Mouse (Mus musculus): ENCODE data around the gene Ctnna3. TPM values are rescaled to one million over a fixed set of nuclear protein-coding genes. Genes with fewer than 3 reads are reported as not detected.

Ctnna3 gene
- total RNA-seq, 1 experiment from 2014 or later, result not detected

DNA sequence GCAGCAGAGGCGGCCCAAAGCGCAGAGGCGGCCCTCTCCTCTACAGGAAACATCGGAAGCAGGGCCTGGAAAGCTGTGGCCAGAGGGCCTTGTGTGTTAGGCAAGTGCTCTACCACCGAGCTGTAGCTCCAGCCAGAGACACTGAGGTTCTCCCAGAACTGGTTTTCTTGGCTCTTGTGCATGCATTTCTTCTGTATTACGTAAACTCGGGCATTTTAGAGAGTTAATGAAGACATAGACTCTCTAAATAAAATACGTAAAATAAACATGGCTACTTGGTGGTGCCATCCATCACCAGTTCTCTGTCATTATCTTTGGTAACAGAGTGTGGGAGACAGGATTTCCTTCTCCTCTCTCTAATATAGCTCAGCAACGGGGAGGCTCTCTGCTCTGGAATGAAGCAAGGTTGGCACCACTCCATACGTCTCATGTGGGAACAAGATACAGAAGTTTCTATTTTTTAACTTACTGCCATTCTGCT, 46.3 kb downstream of the Ctnna3 start:
- no peak for ATAC-seq (ENCODE audit: extremely low read depth, insufficient number of reproducible peaks, low FRiP score, poor library complexity, severe bottlenecking)

DNA sequence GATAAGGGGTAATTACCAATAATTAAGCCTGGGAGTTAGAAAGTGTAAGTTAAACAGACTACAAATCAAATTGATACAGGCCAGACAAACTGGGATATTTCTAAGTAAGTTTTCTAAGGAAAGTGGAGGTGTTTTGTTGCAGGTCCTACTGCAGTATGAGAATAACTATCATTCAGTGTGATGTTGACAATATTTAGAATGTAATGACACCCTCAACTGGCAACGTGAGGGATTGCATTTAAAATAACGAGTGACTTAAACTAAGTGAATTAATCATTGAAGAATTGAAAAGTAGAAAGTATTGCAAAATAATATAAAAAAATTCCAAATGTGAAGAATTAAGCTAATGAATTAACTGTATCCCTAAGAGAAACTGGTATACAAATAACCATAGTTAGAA, 49.0 kb downstream of the Ctnna3 start:
- ATAC-seq (ENCODE audit: extremely low read depth, insufficient number of reproducible peaks, low FRiP score, poor library complexity, severe bottlenecking), result no peak

DNA sequence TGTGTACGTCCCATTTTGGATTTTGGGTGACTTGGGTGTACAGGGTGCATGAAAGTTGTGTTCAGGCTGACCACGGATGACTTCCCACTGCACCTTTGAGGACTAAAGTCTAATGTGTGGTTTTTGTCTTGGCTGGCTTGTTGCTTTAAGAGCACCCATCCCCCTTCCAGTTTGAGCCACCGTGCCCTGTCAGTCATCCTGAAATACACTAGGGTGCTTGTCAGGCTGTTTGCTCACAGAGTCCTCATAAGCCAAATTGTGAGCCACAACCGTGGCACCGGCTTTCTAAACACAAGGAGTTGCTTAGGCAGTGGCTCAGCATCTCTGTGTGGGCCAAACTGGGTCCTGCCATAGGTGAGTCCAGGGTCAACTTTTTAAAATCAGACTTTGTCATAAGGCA, 50.2 kb downstream of the Ctnna3 start:
- no peak for ATAC-seq (ENCODE audit: extremely low read depth, insufficient number of reproducible peaks, low FRiP score, poor library complexity, severe bottlenecking)

DNA sequence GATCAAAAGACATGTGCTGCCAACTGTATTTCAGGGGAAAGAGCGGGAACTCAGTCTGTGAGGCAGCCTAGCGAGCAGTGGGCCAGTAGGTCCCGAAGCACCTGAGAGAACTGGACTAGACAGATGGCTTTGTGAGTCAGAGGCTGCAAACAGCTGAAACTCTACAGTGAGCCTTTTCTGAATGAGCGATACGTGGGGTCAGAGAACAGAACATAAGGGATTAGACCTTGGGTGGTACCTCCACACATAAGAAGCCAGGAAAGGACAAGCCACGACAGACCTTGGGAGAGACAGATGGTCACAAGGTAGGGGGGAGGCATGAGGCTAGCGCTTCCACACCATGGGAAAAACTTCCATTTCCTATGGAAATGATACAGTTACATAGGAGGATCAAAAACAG, 58.4 kb downstream of the Ctnna3 start:
- no peak for ATAC-seq (ENCODE audit: extremely low read depth, insufficient number of reproducible peaks, low FRiP score, poor library complexity, severe bottlenecking)

DNA sequence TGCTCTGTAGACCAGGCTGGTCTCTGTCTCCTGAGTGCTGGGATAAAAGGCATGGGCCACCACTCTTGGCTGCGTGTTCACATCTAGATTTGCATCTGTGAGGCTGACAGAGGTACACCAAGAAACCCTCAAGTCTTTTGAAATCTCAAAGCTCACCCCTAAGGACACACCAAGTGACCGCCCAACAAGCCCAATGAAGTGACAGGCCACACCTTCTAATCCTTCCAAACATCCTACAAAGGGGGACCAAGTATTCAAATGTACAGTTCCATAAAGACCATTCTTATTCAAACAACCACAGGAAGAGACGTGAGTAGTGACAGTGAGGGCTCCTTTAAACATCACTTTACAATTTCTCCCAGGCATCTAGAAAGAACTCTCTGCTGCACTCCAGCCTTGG, 94.1 kb downstream of the Ctnna3 start:
- ATAC-seq (ENCODE audit: extremely low read depth, insufficient number of reproducible peaks, low FRiP score, poor library complexity, severe bottlenecking), result no peak

DNA sequence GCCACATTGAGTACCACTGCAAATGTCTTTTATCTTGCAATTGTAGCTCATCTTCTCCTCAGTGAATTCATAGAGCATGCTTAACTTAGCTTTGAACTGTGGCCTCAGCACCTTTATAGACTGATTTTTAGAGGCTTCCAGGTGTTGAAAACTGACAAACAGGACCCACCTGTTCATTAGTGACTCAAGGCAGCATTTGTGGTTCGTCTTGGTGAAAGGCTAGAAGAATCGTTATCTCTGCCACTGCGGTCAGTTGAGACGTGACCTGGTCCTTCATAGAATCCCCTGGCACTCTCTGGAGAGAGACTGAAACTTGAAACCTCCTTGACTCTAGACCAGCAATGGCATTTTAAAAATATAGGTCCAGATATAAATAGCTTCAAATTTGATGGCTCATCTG, 96.1 kb downstream of the Ctnna3 start:
- no peak for ATAC-seq (ENCODE audit: extremely low read depth, insufficient number of reproducible peaks, low FRiP score, poor library complexity, severe bottlenecking)

DNA sequence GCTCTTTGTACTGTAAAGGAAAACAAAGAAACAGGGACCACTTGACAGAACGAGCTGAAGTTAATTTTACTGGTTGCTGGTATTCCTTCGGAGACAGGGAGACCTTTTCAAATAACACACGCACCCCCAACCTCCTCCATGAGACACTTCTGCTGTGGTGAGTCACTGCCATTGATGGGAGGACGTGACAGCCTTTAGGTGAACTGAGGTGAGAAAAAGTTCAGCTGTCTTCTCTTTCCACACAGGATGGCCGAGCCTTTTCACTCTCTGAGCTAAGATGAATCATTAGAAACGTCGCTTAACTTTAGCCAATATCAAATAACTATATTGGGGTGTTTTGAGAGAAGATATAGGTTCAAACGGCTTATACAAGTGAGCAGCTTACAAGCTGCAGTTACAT, 102.5 kb downstream of the Ctnna3 start:
- ATAC-seq (ENCODE audit: extremely low read depth, insufficient number of reproducible peaks, low FRiP score, poor library complexity, severe bottlenecking), result no peak

DNA sequence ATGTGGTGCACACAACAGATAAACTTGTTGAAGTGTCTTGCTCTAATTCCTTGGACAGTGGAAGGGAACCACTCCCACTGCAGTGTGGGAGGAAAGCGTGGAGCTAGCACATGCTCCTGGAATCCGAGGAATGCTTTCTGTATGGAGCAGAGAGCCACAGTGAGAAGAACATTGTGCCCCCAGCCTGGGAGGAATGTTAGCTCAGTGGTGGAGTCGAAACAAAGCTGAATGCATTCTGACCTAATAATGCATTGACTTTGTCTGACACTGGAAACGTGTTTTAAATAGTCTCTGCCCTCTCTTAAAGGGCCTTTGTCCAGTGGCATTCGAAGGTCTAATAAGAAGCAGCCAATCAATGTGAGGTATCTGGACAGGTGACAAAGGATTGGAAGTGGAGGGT, 111.9 kb downstream of the Ctnna3 start:
- no peak for ATAC-seq (ENCODE audit: extremely low read depth, insufficient number of reproducible peaks, low FRiP score, poor library complexity, severe bottlenecking)

DNA sequence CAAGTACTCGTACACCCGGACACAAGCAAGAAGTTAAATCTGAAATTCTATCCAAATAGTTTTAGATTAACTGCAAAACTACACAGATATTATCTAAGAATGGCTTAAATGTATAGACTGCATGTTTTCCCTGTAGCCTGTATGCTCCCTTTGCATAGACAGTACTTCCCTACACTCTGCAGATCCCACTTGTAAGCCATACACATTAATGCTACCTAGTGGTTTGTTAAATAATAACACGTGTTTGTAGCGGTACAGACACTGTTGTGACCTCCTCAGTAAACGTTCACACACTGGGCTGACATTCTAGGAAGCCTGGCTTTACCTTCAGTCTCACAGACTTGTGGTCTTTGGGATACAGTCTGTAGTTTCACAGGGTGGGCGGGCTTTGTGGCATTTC, 112.6 kb downstream of the Ctnna3 start:
- no peak for ATAC-seq (ENCODE audit: extremely low read depth, insufficient number of reproducible peaks, low FRiP score, poor library complexity, severe bottlenecking)

DNA sequence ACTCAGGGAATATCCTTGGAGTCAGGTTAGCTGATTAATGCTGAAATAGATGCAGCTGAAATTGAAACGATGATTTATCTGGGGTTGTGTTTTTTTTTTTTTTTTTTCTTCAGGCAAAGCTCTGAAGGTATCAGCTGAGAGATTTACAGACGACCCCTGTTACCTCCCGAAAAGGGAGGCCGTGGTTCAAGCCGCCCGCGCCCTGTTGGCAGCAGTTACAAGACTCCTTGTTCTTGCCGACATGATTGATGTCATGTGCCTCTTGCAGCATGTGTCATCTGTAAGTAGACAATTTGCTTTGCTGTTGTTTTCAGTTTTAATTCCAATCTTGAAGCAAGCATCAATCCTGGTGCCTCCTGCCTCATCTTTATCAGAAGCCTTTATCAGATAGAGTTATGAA, 136.8 kb downstream of the Ctnna3 start:
- ATAC-seq (ENCODE audit: extremely low read depth, insufficient number of reproducible peaks, low FRiP score, poor library complexity, severe bottlenecking), result no peak

DNA sequence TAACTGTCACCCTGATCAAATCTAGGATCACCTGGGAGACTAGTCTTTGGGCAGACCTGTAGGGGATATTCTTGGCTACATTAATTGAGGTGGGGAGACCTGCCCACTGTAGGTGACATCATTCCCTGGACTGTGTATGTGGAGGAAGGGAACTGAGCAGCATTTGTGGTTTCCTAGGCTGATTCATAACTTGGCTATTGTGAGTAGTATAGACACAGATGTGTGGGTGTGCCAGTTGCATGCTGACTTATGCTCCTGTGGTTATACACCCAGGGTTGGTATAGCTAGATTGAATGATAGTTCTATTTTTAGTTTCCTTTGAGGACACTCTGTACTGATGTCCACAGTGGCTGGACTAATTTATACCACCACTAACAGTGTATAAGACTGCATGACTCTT, 141.7 kb downstream of the Ctnna3 start:
- ATAC-seq (ENCODE audit: extremely low read depth, insufficient number of reproducible peaks, low FRiP score, poor library complexity, severe bottlenecking), result no peak

DNA sequence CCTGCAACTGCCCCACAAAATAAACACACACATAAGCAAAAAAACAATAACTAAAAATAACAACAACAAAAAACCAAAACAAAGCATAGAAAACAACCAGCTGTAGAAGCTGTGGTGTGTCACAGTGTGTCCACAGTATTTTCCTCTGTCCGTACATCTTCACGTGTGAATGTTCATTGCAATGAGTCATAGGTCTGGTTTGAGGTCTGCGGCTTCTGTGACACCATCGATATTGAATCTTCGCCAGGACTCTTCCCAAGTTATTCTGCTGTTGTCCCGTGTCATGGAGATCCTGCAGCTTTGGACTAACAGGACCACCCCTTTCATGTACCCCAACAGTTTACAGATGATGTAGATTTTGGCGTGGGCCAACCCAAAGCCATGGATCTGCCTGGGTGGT, 143.0 kb downstream of the Ctnna3 start:
- ATAC-seq (ENCODE audit: extremely low read depth, insufficient number of reproducible peaks, low FRiP score, poor library complexity, severe bottlenecking), result no peak

DNA sequence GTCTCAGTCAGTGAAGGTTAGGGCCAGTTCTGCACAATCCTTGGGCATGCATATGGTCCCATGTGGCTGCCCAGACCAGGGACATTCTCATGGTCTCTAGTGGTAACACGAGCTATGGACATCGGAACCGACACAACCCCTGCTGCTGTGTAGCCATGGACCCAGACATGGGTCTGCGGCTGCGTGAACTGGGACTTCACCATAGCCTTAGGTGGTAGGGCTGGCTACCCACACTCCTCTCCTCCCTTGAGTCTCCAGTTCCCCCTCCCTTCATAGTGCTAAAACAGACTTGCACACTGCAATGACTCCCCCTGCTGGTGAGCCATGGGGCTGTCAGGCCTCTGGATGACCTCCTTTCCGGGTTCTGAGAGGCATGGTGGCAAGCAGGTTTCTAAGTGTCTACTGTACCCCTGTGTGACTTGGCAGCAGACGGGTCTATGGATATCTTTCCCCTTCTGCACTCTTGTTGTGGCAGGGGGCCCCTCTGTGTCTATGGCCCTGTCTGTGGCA, 144.3 kb downstream of the Ctnna3 start:
- no peak for ATAC-seq (ENCODE audit: extremely low read depth, insufficient number of reproducible peaks, low FRiP score, poor library complexity, severe bottlenecking)

DNA sequence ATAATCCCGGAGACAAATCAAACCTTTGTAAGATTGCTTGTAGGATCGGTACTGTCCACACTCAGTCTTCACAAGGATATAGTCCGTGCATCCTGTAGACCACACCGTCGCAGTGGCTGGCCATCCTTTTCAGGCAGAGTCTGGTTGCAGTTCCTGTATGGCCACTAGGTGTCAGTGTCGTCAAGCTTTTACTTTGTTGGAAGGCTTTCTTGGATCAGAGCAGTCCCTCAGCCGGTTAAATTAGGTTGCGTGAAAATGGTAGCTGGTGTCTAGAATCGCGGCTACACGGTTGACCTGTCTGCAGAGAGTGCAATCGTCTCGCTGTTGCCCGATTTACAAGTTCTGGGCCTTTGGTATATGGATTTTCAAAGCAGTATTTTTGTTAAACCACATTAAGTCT, 152.7 kb downstream of the Ctnna3 start:
- peak; percentile 63; the same call in 1 of the 2 replicates for ATAC-seq (ENCODE audit: extremely low read depth, insufficient number of reproducible peaks, low FRiP score, poor library complexity, severe bottlenecking)

DNA sequence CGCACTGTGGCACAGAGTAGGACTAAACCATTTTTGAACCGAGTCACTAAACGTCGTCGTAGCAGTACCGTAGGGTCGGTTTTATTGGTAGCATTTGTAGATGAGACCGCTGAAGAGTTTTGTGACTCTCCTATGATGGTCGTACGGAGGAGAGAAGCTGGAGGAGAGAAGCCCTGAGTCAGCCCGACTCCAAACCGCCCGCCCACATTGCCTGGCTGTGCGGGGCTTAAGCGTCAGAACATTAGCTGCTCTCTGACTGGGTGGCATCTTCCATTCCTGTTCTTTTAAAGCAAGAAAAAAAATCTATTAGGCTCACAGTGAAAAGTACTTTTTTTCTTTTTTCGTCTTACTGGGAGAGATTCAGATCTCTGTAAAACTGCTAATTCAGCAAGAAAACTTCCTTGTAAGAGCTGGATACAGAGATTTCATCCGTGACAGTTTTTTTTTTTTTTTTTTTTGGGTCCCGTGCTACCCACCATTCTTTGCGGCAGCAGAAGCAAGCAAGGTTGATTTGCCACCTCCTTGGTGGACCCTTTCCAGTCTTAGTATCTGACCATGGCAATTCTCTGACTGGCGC, 154.0 kb downstream of the Ctnna3 start:
- ATAC-seq (ENCODE audit: extremely low read depth, insufficient number of reproducible peaks, low FRiP score, poor library complexity, severe bottlenecking), result no peak

DNA sequence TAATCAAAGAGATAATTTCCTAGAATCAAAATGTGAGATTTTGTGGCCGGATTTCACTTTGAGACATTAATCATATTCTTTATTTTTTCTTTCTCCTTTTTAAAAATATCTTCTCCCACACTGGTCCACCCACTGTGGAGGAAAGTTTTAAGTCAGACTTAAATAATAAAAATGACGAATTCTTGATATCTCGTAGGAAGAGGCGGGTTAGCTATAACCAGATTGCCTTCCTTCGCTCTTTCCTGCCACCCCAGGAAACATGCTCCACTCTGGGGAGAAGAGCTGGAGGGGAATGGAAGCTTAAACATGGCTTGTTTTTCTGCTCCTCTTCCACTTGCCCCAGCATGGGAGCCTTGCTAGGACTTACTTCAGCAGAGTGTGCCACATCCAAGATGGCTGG, 169.5 kb downstream of the Ctnna3 start:
- no peak for ATAC-seq (ENCODE audit: extremely low read depth, insufficient number of reproducible peaks, low FRiP score, poor library complexity, severe bottlenecking)

DNA sequence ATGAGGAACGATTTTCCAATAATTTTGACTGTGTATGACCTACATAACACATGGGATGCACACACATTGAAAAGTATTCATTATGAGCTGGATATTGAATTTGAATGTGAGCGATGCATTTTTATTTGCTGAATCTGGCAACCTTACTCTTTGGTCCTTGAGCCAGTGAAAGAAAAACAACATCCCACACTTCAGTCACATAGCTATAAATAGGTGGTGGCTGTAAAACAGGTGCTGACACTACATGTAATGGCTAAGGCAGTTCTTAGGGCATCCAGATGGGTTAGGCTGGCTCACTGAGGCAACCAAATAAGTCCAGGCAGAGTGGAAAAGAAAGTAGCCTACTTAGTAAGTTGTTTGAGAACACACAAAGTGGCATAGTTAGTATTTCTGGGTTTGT, 171.3 kb downstream of the Ctnna3 start:
- ATAC-seq (ENCODE audit: extremely low read depth, insufficient number of reproducible peaks, low FRiP score, poor library complexity, severe bottlenecking), result no peak

DNA sequence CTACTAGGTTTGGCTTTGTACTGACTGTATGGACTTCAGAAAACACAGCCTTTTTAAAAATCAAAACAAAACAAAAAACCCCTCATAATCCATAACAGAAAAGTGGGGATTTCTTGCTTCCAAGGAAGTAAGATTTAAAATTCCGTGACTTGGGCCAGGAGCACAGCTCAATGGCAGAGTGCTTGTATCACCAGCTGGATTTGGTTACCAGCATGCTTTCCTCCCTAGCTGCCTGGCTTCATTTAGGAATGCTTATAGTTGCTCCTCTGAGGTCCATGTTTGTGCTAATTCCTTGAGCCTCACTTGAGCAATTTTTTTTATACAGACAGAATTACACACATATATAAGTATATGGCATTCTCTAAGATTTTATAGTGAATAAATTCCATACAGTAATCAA, 198.6 kb downstream of the Ctnna3 start:
- ATAC-seq (ENCODE audit: extremely low read depth, insufficient number of reproducible peaks, low FRiP score, poor library complexity, severe bottlenecking), result no peak

DNA sequence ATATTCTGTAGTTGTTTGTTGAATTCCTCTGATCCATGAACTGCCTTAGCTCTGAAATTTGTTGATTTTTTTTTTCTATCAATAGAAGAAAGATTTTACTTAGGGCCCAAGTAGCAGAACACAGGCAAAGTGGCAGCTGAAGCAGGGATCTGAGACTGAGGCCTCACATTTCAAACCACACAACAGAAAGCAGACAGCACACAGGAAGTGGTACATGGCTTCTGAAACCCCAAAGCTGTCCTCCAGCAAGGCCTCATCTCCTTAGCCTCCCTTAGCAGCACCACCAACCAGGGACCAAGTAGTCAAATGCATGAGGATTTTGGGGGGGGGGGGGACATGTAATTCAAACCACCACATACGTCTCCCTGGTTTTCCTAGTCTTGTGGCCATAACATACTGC, 204.0 kb downstream of the Ctnna3 start:
- ATAC-seq (ENCODE audit: extremely low read depth, insufficient number of reproducible peaks, low FRiP score, poor library complexity, severe bottlenecking), result no peak

DNA sequence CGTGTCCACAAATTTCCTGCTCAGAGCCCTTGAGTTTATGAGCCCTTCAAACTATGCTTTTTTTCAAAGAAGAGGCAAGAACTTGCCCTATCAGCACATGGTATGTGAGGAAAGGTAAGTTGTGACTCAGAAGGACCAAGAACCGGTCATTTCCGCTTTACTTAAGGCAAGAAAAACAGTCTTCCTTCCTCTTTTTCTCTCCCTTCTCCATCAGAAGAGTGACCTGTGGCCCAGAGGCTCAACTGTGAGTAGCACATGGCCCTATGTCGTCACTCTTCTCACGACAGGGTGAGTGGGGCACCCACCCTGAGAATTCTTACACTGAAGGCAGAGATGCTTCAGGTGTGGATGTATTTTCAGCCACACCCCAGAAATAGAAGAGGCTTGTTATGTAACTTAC, 208.1 kb downstream of the Ctnna3 start:
- ATAC-seq (ENCODE audit: extremely low read depth, insufficient number of reproducible peaks, low FRiP score, poor library complexity, severe bottlenecking), result peak; percentile 95

DNA sequence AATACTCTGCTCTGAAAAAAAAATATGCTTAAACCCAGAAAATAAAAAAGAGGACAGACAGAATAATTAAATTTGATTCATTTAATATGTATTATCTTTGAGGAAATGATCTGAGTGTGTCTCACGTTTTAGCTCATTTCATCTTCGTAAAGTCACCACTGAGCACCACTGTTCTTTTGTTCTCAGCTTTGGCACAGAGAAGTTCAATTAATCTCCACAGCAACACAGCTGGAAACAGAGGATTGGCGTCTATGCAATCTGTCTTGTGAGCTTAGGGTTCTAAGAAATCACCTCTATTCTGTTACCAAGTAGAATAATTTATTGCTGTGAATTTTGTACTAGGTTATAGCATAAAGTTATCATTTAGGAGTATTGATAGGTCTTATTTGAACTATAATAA, 217.4 kb downstream of the Ctnna3 start:
- ATAC-seq (ENCODE audit: extremely low read depth, insufficient number of reproducible peaks, low FRiP score, poor library complexity, severe bottlenecking), result no peak

All from neutrophil, adult 5-6 weeks (primary cell).